Mouse (Mus musculus): ENCODE data around the gene Atp6v0a1.

- no peak for TF ChIP-seq CTCF (IDR thresholded peaks at IDR 0.05; ENCODE audit: borderline replicate concordance, insufficient read depth, low read depth, low read length)
- TF ChIP-seq POLR2A (IDR thresholded peaks at IDR 0.05; ENCODE audit: borderline replicate concordance, insufficient read depth, low read length) = no peak
These were observed 20.1 kb downstream of the Atp6v0a1 start for GRCm38 (mm10) chr11:101029320-101029719.
